Mouse (Mus musculus): ENCODE data around the gene Smyd1. TPM values are rescaled to one million over a fixed set of nuclear protein-coding genes. Genes with fewer than 3 reads are reported as not detected.

The Smyd1 gene
- polyA plus RNA-seq, 1 experiment = 0.85 TPM

DNA sequence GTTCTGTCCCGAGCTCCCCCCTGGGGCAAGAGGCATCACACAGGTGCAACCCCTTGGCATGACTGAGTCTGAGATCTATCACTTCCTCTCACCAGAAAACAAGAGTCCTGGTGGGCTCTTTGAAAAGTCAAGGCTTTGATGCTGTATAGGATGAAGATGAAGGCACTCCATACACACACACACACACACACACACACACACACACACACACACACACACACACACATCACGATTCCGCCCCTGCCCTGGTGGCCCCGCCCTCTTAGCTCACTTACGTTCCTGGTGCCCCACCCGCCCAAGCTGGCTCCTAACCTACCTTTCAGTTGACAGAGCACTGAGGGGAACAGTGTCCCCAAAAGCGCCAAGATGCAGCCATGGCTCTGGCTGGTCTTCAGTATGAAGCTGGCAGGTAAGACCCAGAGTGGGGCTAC lies 473 bp upstream of the Smyd1 start, which contains the start of gene Cd8b1:
Gene Cd8b1, plus strand, starts transcription at position 298 of the 431 bp plus-strand sequence.
- DNase-seq (ENCODE audit: low read depth) = no peak

DNA sequence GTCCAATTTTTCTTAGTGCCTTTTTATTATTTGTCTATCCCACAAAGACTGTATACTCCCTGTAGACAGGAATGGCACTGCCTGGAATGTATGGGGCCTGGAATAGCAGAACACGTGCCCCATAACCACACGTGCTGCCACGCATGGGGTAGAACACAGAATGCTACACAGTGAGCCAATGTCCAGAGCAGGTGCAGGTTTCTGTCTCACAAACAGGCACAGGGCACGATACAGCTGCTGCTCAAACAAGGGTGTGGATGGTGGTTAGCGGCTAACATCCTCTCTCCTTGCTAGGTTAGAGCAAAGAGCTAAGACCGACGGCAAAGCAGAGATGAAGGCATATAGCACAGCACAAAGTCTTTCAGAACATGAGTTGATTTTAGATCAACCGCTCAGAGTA lies 14.5 kb downstream of the Smyd1 start:
- DNase-seq (ENCODE audit: low read depth) = no peak
- TF ChIP-seq CTCF (IDR thresholded peaks at IDR 0.05; ENCODE audit: borderline replicate concordance, extremely low read depth, insufficient read depth, insufficient read length) (no peak), POLR2A (IDR thresholded peaks at IDR 0.05; ENCODE audit: borderline replicate concordance, extremely low read depth, insufficient read depth, insufficient read length, poor library complexity, severe bottlenecking) (no peak)

More for the DNA sequence above, 473 bp upstream of the Smyd1 start, which contains the start of gene Cd8b1:
- TF ChIP-seq CTCF (IDR thresholded peaks at IDR 0.05; ENCODE audit: borderline replicate concordance, extremely low read depth, insufficient read depth, insufficient read length) = no peak
- TF ChIP-seq POLR2A (IDR thresholded peaks at IDR 0.05; ENCODE audit: borderline replicate concordance, extremely low read depth, insufficient read depth, insufficient read length, poor library complexity, severe bottlenecking) = no peak

DNA sequence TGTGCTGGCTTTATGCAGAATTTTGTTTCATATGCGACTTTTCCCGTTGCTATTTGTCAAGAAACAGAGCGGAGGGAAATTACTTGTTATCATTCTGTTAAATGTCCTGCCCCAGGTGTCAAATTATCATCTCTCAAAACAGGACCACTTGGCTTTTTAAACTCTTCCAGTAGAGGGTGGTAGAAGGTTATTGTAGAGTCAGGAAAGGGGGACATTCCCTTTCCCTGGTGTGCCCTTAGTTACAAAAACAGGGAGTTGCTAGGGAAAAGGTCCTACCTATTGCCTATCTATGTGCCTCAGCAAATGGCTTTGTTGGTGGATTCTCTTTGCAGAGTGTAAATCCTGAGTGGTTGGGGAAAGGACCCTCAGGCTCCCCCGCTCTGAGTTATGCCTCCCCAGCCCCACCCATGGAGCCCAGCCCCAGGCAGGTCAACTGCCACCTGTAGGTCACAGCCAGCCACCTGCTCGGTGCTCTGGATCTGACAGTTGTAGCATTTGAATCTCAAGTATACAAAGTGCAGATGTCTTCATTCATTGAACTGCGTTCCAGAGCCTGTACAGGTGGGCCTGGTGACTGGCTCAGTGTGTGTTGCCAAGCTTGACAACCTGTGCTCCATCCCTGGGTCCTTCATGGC lies 19.8 kb downstream of the Smyd1 start:
- no peak for DNase-seq (ENCODE audit: low read depth)
- TF ChIP-seq CTCF (IDR thresholded peaks at IDR 0.05; ENCODE audit: borderline replicate concordance, extremely low read depth, insufficient read depth, insufficient read length) = no peak
- no peak for TF ChIP-seq POLR2A (IDR thresholded peaks at IDR 0.05; ENCODE audit: borderline replicate concordance, extremely low read depth, insufficient read depth, insufficient read length, poor library complexity, severe bottlenecking)

GRCm38 (mm10) chr6:71298751-71299150 lies 23.3 kb downstream of the Smyd1 start:
- DNase-seq (ENCODE audit: low read depth) = peak; percentile 24
- TF ChIP-seq CTCF (IDR thresholded peaks at IDR 0.05; ENCODE audit: borderline replicate concordance, extremely low read depth, insufficient read depth, insufficient read length) (peak; percentile 62; the same call in 1 of the 2 replicates), POLR2A (IDR thresholded peaks at IDR 0.05; ENCODE audit: borderline replicate concordance, extremely low read depth, insufficient read depth, insufficient read length, poor library complexity, severe bottlenecking) (no peak)

GRCm38 (mm10) chr6:71298051-71298450 lies 24.0 kb downstream of the Smyd1 start:
- no peak for TF ChIP-seq CTCF (IDR thresholded peaks at IDR 0.05; ENCODE audit: borderline replicate concordance, extremely low read depth, insufficient read depth, insufficient read length)
- TF ChIP-seq POLR2A (IDR thresholded peaks at IDR 0.05; ENCODE audit: borderline replicate concordance, extremely low read depth, insufficient read depth, insufficient read length, poor library complexity, severe bottlenecking) = no peak
- no peak for DNase-seq (ENCODE audit: low read depth)

DNA sequence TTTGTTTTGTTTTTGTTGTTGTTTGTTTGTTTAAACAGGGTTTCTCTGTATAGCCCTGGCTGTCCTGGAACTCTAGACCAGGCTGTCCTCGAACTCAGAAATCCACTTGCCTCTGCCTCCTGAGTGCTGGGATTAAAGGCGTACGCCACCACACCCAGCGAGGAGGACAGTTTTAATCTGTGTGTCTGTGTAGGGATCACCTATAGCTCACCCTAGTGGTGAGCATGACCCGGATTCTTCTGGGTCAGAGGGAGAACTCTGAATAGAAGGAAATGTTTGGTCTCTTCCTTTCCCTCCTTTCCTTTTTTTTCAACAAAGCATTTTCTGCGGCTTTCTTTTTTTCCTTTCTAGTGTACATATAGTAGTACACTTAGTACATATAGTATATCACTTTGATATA lies 26.7 kb downstream of the Smyd1 start:
- TF ChIP-seq POLR2A (IDR thresholded peaks at IDR 0.05; ENCODE audit: borderline replicate concordance, extremely low read depth, insufficient read depth, insufficient read length, poor library complexity, severe bottlenecking) (no peak), CTCF (IDR thresholded peaks at IDR 0.05; ENCODE audit: borderline replicate concordance, extremely low read depth, insufficient read depth, insufficient read length) (no peak; the same call in 1 of the 2 replicates)
- no peak for DNase-seq (ENCODE audit: low read depth)

- TF ChIP-seq CTCF (IDR thresholded peaks at IDR 0.05; ENCODE audit: borderline replicate concordance, extremely low read depth, insufficient read depth, insufficient read length) (no peak), POLR2A (IDR thresholded peaks at IDR 0.05; ENCODE audit: borderline replicate concordance, extremely low read depth, insufficient read depth, insufficient read length, poor library complexity, severe bottlenecking) (no peak)
Measured at GRCm38 (mm10) chr6:71293509-71293908, 28.5 kb downstream of the Smyd1 start.

DNA sequence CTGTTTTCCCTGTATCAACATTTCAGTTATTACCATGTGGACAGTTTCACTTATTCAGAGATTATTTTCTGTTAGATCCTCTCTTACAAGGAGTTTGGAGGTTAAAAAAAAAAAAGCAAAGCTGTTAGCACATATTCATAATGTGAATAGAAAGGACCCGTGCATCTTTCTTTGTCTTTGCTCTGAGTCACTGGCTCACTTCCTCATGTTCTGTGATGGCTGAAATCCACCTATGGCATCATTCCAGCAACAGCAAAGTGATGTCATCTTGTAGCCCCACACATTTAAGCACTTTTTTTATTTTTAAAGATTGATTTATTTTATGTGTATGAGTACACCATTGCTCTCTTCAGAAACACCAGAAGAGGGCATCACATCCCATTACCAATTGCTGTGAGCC lies 42.6 kb downstream of the Smyd1 start:
- peak; percentile 5 for DNase-seq (ENCODE audit: low read depth)
- TF ChIP-seq POLR2A (IDR thresholded peaks at IDR 0.05; ENCODE audit: borderline replicate concordance, extremely low read depth, insufficient read depth, insufficient read length, poor library complexity, severe bottlenecking) (no peak), CTCF (IDR thresholded peaks at IDR 0.05; ENCODE audit: borderline replicate concordance, extremely low read depth, insufficient read depth, insufficient read length) (no peak)

More at GRCm38 (mm10) chr6:71293509-71293908, 28.5 kb downstream of the Smyd1 start:
- DNase-seq (ENCODE audit: low read depth) = no peak

DNA sequence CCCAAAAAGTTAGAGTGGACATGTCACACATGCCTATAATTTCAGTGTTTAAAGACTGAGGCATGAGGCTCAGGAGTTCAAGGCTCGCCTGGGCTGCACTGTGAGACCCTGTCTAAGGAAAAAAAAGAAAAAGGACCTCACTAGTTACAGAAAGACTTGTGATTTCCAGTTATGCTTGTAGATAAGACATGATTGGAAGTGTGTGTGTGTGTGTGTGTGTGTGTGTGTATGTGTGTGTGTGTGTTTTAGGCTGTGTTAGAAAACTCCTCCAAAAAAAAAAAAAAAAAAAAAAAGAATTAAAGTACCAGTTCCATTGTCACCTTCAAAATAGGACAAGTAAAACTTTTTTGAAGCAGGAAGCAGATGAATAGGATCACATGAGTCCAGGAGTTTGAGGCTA lies 47.4 kb downstream of the Smyd1 start:
- no peak for TF ChIP-seq CTCF (IDR thresholded peaks at IDR 0.05; ENCODE audit: borderline replicate concordance, extremely low read depth, insufficient read depth, insufficient read length)
- no peak for TF ChIP-seq POLR2A (IDR thresholded peaks at IDR 0.05; ENCODE audit: borderline replicate concordance, extremely low read depth, insufficient read depth, insufficient read length, poor library complexity, severe bottlenecking)
- DNase-seq (ENCODE audit: low read depth) = no peak

- TF ChIP-seq CTCF (IDR thresholded peaks at IDR 0.05; ENCODE audit: borderline replicate concordance, extremely low read depth, insufficient read depth, insufficient read length) (no peak), POLR2A (IDR thresholded peaks at IDR 0.05; ENCODE audit: borderline replicate concordance, extremely low read depth, insufficient read depth, insufficient read length, poor library complexity, severe bottlenecking) (no peak)
- no peak for DNase-seq (ENCODE audit: low read depth)
Measured at GRCm38 (mm10) chr6:71273715-71274114, 48.3 kb downstream of the Smyd1 start.

DNA sequence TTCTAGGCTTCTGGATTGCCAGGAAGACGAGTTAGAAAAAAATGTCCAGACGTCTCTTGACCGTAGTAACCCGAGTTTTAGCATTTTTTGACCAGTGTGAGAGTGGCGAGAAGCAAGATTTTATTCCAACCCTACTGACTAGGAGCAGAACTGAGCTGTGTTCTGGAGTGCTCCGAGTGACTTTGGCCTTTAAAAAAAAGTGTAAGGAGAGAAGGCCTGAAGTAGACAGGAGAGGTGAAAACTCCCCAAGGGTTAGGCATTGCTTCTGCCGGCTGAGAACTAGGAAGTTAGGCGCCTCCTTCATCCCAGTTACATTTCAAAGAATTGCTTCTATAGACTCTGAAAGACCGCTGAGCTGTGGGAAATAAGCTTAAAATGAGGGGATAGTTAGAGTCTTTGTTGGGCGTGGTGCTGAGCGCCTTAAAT lies 49.7 kb downstream of the Smyd1 start:
- peak; percentile 52 for DNase-seq (ENCODE audit: low read depth)
- TF ChIP-seq POLR2A (IDR thresholded peaks at IDR 0.05; ENCODE audit: borderline replicate concordance, extremely low read depth, insufficient read depth, insufficient read length, poor library complexity, severe bottlenecking) = no peak
- TF ChIP-seq CTCF (IDR thresholded peaks at IDR 0.05; ENCODE audit: borderline replicate concordance, extremely low read depth, insufficient read depth, insufficient read length) = no peak
